Mouse (Mus musculus): ENCODE results near the gene Spag17.

Spag17 gene

DNA sequence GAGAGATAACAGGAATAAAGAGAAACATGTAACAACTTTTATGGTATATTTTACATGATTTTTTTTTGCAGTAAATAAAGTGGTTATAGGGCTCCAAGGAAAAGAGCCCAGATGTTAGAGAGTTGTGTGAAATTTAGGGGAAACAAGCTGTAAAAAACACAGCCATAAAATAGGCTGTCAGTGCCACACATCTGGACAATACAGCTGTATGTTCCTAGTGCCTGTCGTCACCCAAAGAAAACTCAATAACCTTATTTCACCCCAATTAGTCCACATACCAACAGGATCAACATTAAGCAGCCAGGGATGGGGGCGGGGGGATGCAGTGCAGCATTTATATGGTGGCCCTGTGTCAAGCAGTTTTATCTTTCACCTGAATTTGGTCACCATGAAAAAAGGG lies 81.1 kb downstream of the Spag17 start:
- DNase-seq, result no peak

DNA sequence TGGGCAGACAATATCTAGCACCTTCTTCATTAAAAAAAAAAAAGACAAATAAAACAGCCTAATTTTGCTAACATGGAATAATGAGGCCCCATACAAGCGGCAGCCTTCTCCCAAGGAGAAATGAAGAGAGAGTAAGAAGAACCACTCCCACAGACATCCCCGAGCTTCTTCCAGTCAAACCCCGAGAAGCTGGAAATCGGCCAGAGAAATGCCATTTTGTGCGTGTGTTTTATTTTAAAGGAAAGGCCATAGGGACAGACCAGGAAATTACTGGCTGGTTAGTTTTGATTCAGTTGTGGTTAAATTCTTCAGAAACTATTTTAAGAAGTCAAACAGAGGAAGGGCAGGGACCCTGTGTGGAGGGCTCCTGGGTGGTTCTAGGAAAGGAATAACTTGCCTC lies 85.6 kb downstream of the Spag17 start:
- DNase-seq, result peak in 1 of 2 experiments; percentile 5

DNA sequence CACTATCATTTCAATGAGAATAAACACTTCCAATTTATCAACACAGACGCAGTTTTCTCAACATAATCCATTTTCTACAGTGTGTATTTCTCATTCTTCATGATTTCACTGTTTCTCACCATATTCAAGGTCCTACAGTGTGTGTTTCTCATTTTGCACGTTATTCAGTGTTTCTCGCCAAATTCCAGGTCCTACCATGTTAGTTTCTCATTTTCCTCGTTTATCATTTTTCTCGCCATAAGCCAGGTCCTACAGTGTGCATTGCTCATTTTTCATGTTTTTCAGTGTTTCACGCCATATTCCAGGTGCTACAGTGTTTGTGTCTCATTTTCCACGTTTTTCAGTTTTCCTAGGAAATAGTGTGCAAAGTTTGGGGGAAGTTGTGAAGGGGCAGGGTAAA lies 95.8 kb downstream of the Spag17 start:
- no peak for DNase-seq

DNA sequence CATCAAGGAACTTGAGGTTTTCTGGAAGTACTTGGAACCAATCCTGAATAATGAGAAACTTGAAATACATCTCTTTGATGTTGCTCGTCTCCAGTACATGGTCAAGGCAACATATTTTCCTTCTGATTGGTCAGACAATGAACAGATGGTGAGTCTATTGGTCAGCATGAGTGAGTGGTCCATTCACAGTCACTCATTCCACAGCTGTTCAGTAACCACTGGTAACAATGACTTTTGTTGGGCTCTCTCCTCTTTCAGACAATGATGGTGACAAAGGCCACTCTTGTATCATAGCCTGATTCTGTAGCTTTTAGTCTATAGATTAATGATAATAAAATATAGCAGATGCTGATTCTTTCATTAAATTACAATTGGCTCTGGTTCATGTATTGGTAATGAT lies 119.5 kb downstream of the Spag17 start:
- DNase-seq, result no peak

DNA sequence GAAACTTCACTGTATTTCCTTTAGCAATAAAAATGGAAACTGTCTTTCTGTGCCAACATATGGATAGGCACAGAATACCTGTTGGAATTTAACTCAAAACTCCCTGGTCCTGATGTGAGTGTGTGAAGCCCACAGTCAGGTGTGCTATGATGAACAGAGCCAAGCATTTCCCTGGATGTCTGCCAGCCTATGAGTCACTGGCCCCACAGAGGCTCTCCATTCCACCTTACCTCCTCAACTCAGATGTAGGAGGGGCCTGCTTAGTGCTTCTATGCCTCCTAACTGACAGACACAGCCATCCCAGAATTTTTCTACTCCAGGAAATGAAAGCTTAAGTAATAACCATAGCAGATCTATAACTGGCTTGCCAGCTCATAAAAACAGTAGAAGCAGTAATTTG lies 124.6 kb downstream of the Spag17 start:
- peak in 1 of 2 experiments; percentile 19 for DNase-seq

DNA sequence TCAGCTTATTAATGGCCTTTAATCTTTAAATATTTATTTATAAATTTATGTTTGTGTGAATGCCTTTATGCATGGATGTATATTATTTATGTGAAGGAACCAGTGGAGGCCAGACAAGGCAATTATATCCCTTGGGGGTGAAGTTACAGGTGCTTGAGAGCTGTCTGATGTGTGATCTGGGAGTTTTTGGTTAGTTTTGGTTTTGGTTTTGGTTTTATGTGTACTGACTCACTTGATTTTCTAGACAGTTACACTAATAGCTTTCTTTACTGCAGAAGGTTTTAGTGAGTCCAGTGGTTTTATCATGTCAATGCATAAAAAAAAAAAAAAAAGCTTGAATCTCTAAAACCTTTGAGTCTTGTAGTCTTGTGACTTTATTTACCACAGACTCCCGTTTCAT lies 128.9 kb downstream of the Spag17 start:
- no peak for DNase-seq

DNA sequence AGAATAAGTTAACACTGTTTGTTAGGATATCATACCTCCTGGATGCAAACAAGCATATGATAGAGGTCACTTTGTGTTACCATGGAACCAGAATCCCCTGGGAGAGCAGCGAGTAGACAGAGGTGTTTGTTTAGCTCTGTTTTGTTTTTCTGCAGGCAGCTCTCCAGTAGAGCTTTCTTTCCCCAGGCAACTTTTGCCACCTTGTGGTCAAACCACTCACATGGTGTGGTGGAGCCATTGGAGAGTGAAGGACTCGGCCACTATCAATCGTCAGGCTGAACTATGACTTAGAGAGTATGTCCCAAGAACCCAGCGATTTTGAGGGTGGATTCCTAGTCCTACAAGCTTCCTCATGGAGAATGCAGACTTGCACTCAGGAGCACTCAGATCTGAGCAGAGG lies 146.1 kb downstream of the Spag17 start:
- DNase-seq, result no peak

DNA sequence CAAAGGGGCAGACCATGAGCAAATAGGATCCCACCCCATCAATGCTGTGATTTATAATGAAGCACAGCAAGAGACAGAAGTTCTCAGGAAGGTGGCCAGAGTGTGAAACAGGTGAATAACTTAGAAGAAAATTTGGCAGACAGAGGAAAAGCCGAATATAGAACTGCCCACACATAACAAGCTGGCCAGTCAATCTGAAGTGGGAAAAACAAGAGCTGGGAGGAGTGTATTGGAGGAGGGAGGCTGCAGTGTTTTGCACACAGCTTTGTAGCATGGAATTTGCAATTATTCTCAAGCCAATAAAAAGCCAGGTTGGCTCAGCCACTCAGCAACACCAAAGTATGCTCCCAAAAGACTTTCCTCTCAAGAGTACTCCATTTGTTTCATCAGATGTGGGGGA lies 147.8 kb downstream of the Spag17 start:
- DNase-seq, result no peak

DNA sequence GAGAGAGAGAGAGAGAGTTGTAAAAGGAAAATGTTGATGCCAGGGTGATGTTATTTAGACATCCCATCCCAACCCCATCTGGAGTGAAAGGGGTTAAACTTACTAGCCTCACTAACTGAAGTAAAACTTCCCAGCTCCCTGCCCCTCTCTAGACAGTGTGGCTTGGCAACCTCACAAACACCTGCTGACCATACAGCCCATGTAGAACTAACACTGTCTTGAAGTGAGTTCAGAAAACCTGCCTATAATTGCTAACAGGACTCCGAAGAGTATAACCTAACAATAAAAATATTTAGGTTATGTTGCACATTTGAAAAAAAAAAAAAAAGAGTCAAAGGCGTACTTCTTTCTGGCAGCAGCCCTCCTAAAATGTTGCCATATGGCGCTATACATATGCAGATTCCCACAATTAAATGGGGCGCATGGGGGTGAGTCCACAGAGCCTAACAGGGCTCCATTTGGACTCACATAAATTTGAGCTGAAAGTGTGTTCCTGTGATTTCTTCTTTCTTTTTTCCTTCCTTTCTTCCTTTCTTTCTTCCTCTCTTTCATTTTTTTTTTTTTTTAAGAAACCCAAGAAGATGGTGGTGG lies 149.3 kb downstream of the Spag17 start:
- peak in 1 of 2 experiments; percentile 12 for DNase-seq

DNA sequence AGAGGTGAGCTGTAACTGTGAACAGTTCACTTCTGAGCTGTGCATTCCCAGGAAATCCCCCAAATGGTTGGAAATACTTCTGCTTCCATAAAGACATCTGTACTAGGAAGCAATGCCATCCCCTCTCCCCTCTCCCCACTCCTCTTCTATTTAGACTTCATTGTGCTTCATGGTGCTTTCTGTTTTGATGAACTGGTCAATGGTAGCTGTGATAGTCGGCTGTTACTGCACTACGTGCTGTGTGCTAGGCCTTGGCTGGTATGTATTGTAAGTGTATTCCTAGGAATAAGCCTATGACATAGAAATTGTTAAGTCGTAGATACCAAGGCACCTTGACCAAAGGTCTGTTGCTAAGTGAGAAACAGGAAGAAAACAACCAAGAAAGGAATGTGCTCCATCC lies 149.9 kb downstream of the Spag17 start:
- no peak for DNase-seq

DNA sequence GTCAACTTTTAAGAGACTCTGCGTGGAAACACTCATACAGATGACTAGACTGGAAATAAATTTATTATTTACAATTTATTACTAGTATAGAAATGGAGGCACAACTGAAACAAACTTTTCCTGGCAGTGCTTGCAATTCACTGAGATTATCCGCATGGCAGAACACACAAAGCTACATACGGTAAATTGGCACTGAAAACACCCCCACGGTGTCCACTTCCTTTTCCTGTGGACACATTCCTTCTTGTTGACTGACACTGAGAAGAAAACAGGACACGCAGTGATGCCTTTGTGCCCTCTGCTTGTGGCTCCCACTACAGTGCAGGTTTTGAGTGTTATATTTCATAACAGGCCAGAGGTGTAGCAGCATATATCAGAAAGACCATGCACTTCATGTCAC lies 151.6 kb downstream of the Spag17 start:
- no peak for DNase-seq

DNA sequence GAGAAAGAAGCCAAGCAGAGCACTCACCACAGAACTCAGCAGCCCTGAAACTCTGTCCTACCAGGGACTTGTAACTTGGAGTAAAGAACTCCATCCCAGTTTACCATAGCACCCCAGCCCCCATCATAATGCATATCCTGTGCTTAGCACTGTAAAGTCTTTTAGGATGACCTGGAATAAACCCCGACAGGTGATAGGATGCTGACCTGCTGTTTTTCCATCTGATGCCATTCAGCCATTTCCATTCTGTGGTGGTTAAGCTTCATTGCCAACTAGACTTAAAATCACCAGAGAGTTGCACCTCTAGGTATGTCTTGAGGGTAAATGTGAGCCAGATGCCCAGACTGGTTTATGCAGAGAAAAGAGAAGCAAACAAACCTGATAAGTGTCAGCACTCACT lies 189.2 kb downstream of the Spag17 start:
- peak; percentile 22 to 36 for DNase-seq

DNA sequence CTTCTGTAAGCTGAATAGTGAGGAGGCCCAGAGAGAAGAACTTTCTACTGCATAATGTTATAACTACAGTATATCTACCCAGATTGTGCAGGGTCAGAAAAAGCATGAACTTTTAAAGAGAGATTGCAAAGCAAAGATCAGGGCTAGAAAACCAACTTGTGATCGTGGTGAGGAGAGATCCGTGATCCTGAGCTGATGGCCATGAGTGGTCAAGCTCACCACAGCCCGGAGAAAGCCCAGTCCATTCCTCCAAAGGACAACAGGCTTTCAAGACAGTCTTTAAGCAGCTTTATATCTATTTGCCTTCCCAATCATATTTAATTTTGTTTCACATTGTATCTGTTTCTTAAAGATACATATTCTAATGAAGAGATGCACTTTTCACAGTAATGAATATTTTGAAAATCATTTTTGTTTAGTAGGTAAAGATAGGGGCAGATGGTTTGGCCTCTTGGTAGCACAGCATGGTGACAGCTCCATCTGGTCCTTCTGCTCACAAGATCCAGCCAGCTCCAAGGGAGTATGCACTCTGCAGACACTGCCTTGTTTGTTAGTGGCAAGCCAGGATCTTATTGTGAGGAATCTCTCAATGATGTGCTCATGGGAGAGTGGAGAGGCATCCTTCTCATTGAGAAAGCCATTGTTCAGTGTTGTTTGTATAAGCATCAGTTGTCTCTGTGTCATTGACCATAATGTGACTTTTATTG lies 217.3 kb downstream of the Spag17 start:
- peak; percentile 82 to 87 for DNase-seq

DNA sequence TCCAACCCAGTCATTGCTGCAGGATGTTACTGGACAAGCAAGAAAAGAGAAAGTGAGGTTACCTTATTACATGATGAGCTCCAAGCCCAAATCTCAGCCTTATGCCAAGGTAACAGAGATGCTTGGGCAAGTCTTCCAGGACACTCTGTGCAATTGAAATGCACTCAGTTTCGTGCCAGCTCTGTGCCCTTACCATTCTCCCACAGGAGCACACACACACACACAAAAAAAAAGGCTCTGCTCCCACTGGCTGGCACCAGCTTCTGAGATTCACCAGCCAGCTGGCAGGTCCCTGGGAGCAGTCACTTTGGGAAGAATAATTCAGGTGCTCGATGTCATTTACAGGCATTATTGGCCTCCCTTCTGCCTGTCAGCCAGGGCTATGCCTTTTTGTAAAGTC lies 221.5 kb downstream of the Spag17 start:
- peak; percentile 71 to 73 for DNase-seq

DNA sequence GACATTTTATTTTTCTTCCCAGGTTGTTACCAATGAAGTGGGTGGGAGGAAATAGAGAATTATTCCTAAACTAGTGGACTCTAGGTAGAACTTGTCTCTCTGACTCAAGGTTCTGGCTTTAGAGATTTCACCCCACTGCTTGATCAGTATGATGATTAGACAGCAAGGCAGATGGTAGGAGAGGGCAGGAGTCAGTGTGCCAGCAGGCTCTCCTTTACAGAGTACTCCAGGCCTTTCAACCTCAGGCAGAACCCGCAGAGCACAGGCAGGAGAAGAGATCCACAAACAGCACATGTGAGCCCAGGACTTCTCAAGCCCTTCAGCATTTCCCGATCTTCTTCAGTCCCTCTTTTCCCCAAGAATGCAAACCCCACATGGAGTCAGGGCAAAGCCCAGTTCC lies 233.5 kb downstream of the Spag17 start:
- peak in 1 of 2 experiments; percentile 24 for DNase-seq

DNA sequence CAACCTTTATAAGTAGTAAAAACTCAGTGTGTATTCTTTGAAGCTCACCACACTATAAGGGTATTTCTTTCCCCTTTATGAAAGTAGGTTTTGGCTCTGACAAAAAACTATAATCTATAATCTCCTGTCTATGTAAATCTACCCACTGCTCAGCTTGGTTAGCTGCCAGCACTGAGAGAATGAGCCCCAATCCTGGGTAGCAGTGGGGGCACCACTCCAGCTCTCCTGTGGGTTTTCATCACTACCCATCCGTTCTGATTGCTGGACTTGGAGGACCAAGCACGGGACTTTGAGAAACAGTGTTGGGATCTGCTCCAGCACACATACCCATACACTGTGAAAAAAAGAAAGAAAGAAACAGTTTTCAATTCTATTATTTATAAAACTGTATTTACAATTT lies 236.8 kb downstream of the Spag17 start:
- peak; percentile 46 to 48 for DNase-seq

DNA sequence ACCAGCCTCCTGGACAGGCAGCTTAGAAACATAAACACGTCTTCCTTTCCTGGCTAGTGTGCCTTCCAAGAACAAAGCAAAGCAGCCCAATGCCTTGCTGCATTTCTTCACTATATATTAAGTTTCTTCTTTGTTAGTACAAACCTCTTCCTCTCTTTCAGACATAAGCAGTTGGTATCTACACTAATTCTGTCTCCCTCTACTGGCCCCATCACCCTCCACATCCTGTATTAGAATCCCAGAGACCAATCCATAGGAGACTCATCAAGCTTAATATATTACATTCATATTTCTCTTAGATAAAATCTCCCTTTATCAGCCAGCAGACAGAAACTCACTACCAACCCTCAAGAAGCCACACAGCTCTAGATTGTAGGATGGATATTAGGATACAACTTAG lies 237.2 kb downstream of the Spag17 start:
- DNase-seq, result no peak

DNA sequence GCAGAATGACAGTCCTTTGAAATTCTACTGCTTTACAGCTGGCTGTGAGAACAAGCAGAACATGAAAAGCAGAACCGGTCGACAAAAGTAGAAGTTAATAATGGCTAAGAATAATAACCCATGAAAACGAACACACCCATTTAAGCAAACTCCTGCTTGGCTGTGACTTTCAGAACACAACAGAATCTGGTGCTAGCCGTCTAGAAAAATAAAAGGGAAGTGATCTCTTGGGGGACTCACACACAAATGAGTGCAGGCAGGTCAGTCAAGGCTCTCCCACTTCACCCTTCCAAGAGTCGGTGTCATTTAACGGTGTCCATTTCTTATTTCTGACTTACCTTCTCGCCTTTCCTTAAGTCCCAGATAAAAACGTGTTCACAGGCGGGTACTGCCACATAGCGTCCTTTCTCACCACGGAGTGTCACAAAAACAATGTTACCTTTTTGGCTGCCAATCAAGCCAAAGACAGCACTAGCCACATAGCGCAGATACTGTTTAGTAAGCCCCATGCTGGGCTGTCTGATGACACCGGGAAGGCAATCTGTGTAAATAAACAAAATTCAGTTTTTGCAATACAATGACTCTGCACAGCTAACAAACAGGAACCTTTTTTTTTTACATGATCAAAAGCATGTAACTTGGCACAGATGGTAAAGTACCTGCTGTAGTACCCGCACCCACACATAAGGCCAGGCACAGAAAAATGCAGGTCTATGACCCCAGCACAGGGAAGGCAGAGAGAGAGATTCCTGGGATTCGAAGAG lies 275.7 kb downstream of the Spag17 start:
- DNase-seq, result no peak

DNA sequence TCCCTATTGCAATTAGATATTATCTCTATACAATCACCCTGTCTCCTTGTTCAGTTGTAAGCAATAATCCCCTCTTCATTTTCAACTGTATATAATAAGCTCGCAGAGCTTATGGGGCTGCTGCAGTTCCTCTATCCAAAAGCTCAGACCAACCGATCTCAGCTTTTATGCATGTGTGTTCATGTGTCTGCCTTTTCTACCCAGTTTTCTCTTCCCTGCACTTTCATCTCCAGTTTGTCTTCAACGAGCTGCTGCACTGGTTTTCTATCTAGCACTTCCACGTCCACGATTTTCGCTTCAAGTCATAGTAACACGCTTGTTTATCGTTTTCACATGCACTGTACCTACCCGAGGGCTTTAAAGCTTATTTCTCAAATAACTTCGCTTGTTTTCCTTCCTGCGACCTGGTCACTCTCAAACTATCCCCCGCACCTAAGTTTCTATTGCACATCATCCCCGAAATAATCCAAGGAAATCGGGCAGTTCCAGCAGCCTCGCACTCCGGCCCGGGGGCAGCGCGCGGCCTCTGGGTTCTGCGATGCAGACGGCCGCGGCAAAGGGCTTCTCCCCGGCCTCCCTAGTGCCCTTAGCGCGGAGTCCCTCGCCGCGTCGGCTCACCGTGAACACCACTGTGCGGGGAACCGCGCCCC lies 276.6 kb downstream of the Spag17 start:
- DNase-seq, result no peak

DNA sequence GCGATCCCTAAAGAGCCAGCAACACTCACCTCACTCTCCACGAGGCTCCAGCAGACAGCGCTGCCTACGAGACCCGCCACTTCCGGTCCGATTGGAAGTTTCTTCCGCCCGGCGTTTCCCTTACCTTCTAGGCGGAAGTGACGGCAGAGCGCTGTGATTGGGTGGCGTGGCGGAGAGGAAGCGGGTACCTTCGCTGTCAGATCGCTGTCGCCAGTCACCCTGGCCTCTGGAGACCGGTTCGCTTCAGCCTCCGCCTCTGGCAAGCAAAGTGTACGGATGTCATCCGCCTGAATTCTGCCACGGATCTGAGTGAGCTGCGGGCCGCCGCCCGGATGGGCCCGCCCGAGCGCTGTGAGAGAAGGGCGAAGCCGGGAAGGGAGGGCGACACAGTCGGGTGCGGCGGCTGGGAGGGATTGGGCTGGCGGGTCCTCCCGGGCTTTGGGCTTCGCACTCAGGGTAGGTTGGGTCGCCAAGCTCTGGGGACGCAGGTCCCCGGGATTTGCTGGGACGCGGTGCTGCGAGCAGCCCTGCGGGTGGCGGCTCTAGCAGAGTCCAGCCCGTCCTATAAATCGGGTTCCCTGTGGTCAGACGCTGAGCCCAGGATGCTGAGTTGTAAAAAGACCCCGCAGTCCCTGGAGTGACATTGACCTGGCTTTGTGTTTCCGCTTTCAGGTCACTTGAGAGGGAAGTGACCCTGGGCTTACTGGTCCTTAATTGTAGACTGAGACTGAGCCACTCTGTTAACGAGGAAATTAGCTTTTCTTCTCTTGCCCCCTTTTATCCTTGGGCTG lies 277.3 kb downstream of the Spag17 start, which contains the start of the genes Gdap2 and Wdr3:
Gene Gdap2, plus strand, starts transcription at position 67 of the 791 bp plus-strand sequence.
Gene Wdr3, minus strand, starts transcription at position 93 of the 791 bp plus-strand sequence.
- peak; percentile 93 to 94 for DNase-seq

DNA sequence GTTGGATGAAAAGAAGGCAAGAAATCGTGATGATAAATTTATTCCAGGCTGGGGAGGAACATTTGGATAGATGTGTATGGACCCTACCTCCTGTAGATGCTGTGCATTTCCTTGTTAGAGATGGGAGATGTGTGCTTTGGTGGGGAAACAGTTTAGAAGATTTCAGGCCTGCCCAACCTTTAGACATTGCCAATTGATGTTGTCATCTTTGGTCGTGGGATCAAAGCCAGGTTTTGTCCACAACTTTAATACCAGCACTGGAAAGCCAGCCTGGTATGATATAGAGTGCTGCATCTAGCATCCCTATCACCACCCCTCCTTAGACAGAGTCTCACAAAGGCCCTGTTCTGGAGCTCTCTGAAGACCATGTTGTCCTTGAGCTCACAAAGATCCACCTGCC lies 278.4 kb downstream of the Spag17 start:
- no peak for DNase-seq

DNA sequence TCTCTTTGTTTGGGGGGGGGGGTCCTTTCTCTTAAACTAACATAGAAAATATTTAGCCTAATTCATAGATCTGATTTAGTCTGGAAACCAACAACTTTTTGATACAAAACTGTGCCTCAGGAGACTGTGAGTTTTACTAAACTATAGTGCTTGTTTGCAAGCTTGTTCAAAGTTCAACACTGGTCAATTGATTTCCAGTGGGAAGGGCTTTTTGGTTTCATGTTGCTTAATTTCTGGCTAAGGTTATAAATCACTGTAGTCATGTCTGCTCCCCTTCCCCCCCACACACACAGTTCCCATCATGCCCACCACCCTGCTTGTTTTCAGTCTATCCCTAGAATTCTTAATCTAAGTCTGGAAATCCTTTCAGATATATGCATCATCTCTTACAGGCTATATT lies 279.8 kb downstream of the Spag17 start:
- no peak for DNase-seq

DNA sequence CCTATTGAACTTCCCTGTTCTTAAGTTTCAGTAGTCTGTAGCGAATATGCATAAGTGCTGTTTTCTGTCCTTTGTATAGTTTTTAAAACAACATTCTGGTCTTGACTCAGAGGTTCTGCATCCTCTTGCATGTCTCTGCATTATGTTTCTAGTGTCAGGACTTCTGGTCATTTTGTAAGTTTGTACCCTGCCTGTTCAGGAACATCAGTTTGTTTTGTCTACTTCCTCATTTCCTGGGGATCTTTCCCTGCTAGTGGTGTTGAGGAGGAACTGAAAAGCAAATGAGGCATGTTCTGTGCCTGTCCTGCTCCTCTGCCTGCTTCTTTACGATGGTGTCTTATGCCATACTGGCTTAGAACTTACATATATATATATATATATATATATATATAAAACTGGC lies 290.8 kb downstream of the Spag17 start:
- DNase-seq, result no peak
